Mouse (Mus musculus) midbrain, embryonic 13.5 days (tissue): ENCODE data around the gene Ccdc120. TPM values are rescaled to one million over a fixed set of nuclear protein-coding genes. Genes with fewer than 3 reads are reported as not detected.

Experiments used
- polyA plus RNA-seq: library from polyadenylated mRNA; unstranded; fragments of >200 nt; fragmentation: Nextera tagmentation; extraction: Ambion mirVana; gene quantifications from 2 replicates; pipeline ENCODE4 v1.2.1, GENCODE M21; 2015

Gene Ccdc120
- polyA plus RNA-seq, 1 experiment from 2014 or later = 46.0 TPM

Other genes starting within 250 kb of the Ccdc120 start
- gene Foxp3, start 177.3 kb downstream of the Ccdc120 start, polyA plus RNA-seq = 0.11 and 0.30 TPM in 2 replicates
- gene Ppp1r3f, start 176.6 kb downstream of the Ccdc120 start, polyA plus RNA-seq = 4.3 and 5.1 TPM in 2 replicates
- gene Ccdc22, start 145.4 kb downstream of the Ccdc120 start, polyA plus RNA-seq = 30.4 and 30.8 TPM in 2 replicates
- 0.17 TPM in 1 of 2 replicates, not detected in the other for gene Cacna1f, start 143.8 kb downstream of the Ccdc120 start, polyA plus RNA-seq
- 87.9 and 88.4 TPM in 2 replicates for gene Syp, start 112.4 kb downstream of the Ccdc120 start, polyA plus RNA-seq
- gene Prickle3, start 93.6 kb downstream of the Ccdc120 start, polyA plus RNA-seq = 1.1 and 1.2 TPM in 2 replicates
- gene Plp2, start 79.5 kb downstream of the Ccdc120 start, polyA plus RNA-seq = 20.3 and 22.2 TPM in 2 replicates
- gene Magix, start 69.7 kb downstream of the Ccdc120 start, polyA plus RNA-seq = 0.06 and 0.09 TPM in 2 replicates
- 45.1 and 45.6 TPM in 2 replicates for gene Gpkow, start 53.8 kb downstream of the Ccdc120 start, polyA plus RNA-seq
- gene Wdr45, start 36.6 kb downstream of the Ccdc120 start, polyA plus RNA-seq = 31.8 and 34.9 TPM in 2 replicates
- not detected in 2 replicates for gene Gm45208, start 28.7 kb downstream of the Ccdc120 start, polyA plus RNA-seq
- gene Praf2, start 22.5 kb downstream of the Ccdc120 start, polyA plus RNA-seq = 110 and 111 TPM in 2 replicates
- 25.3 and 30.4 TPM in 2 replicates for gene Tfe3, start 11.7 kb upstream of the Ccdc120 start, polyA plus RNA-seq
- 76.5 and 81.7 TPM in 2 replicates for gene Gripap1, start 38.9 kb upstream of the Ccdc120 start, polyA plus RNA-seq
- 1.4 and 2.1 TPM in 2 replicates for gene Kcnd1, start 71.4 kb upstream of the Ccdc120 start, polyA plus RNA-seq
- gene Otud5, start 90.5 kb upstream of the Ccdc120 start, polyA plus RNA-seq = 46.4 and 53.2 TPM in 2 replicates
- 20.8 and 21.9 TPM in 2 replicates for gene Pim2, start 127.4 kb upstream of the Ccdc120 start, polyA plus RNA-seq
- 34.6 and 41.5 TPM in 2 replicates for gene Slc35a2, start 133.1 kb upstream of the Ccdc120 start, polyA plus RNA-seq
- gene Pqbp1, start 148.4 kb upstream of the Ccdc120 start, polyA plus RNA-seq = 216 and 236 TPM in 2 replicates
- gene Timm17b, start 148.5 kb upstream of the Ccdc120 start, polyA plus RNA-seq = 171 and 173 TPM in 2 replicates
- not detected in 2 replicates for gene Gm10491, start 156.9 kb upstream of the Ccdc120 start, polyA plus RNA-seq
- gene Gm10490, start 158.6 kb upstream of the Ccdc120 start, polyA plus RNA-seq = not detected in 2 replicates
- gene Pcsk1n, start 168.9 kb upstream of the Ccdc120 start, polyA plus RNA-seq = 164 and 172 TPM in 2 replicates
- gene Eras, start 177.7 kb upstream of the Ccdc120 start, polyA plus RNA-seq = 0.24 TPM in 1 of 2 replicates, not detected in the other
- gene Hdac6, start 197.0 kb upstream of the Ccdc120 start, polyA plus RNA-seq = 76.7 and 78.2 TPM in 2 replicates
- gene Gata1, start 227.2 kb upstream of the Ccdc120 start, polyA plus RNA-seq = 0.24 and 0.31 TPM in 2 replicates